Mouse (Mus musculus) cerebellum, adult 11-12 months (tissue): ENCODE measurements around the gene Git1.
"Not testable (repeated sequence)": the region's sequence is repeated elsewhere in the genome, so short reads cannot be mapped to it uniquely, and the experiment has no call there.

ENCODE experiments used
- DNase-seq: peaks from one replicate; pipeline ENCODE4 v3.0.0; 2022

The Git1 gene

GRCm38 (mm10) chr11:77520601-77521529, 27.5 kb downstream of the Git1 start:
- no peak for DNase-seq

- DNase-seq: no peak
Measured at GRCm38 (mm10) chr11:77525804-77526486, 32.6 kb downstream of the Git1 start.

GRCm38 (mm10) chr11:77528420-77528819, 35.1 kb downstream of the Git1 start:
- not testable (repeated sequence) for DNase-seq

- DNase-seq: no peak
Measured at GRCm38 (mm10) chr11:77529644-77530043, 36.3 kb downstream of the Git1 start.

- DNase-seq: no peak
Measured at GRCm38 (mm10) chr11:77530862-77531261, 37.5 kb downstream of the Git1 start.

GRCm38 (mm10) chr11:77532202-77532846, 39.0 kb downstream of the Git1 start:
- DNase-seq: no peak

GRCm38 (mm10) chr11:77545261-77545660, 51.9 kb downstream of the Git1 start:
- no peak for DNase-seq
